Mouse (Mus musculus) cerebellum, postnatal 4 days (tissue): ENCODE results near the gene Slc36a4.

Source experiments
- DNase-seq, 2 experiments: peaks; one replicate each; pipeline ENCODE4 v3.0.0; 2022; ENCODE audit warnings: low spot score in 2 of 2, mixed read lengths in 1 of 2

The Slc36a4 gene

DNA sequence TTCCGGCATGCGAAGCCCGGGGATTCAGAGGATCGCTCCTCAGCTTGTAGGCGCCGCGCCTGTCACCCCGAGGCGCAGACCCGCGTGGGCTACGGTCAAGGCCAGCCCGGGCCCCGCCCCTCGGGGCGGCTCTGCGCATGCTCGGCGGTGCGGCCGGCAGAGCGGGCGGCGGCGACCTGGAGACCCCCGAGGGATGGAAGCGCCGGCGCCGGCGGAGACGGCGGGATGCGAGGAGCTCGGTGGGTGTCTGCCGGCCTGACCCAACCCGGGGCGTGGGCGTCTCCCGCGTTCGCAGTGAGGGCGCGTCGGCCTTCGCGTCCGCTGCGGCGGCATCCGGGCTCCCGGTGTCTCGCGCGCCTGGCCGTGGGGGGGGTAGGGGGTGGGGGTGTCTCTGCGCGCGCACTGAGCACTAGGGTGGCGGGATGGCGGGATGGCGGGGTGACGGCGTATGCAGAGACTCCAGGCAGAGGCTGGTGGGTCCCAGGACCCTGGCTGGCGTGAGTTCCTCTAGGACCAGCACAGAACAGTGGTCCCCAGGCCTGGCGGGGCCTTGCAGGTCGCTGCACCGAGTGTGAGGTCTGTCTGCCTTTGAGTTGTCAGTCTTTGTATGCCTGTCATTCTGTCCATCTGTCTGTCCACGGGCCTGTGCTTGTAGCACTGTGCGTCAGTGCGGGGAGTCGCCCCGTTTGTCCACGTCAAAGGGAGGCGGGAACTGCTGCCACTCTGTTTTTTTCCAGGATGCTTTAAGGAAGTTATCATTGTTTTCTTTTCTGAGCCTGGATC lies at the start of gene Slc36a4:
Slc36a4 (plus strand) TSS at position 140 of the 783 bp plus-strand sequence.
- peak; percentile 47 to 80 for DNase-seq

- no peak for DNase-seq
Measured at GRCm38 (mm10) chr9:15664606-15665005, 44.9 kb upstream of the Slc36a4 start.

DNA sequence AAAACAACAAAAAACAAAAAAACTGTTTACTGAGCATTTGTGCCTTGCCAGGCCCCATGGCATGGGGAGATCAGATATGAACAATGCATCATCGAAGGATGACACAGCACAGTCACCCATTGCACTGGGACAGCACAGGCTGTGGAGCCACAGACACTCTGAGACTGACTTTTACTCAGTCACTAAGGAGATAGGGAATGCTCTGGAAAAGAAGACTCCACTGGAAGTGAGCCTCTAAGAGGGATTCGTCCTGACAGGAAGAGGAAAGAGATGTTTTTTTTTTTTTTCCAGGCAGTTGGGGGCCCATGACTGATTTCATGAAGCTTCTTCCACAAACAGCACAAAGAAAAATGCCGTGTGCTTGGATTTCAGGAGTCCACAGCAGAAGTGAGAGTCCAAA lies 40.1 kb upstream of the Slc36a4 start:
- no peak for DNase-seq

GRCm38 (mm10) chr9:15670002-15670527 lies 39.5 kb upstream of the Slc36a4 start:
- no peak for DNase-seq

- DNase-seq = no peak
Measured at GRCm38 (mm10) chr9:15672251-15672650, 37.3 kb upstream of the Slc36a4 start.

GRCm38 (mm10) chr9:15681855-15682466 lies 27.6 kb upstream of the Slc36a4 start:
- peak; percentile 36 to 69 for DNase-seq

GRCm38 (mm10) chr9:15685215-15685614 lies 24.3 kb upstream of the Slc36a4 start:
- peak; percentile 61 to 81 for DNase-seq

- no peak for DNase-seq
Measured at GRCm38 (mm10) chr9:15687358-15687757, 22.2 kb upstream of the Slc36a4 start.

GRCm38 (mm10) chr9:15693847-15694246 lies 15.7 kb upstream of the Slc36a4 start:
- DNase-seq = no peak

GRCm38 (mm10) chr9:15694989-15695388 lies 14.5 kb upstream of the Slc36a4 start:
- DNase-seq = no peak

- no peak for DNase-seq
Measured at GRCm38 (mm10) chr9:15705706-15706105, 3.8 kb upstream of the Slc36a4 start.

DNA sequence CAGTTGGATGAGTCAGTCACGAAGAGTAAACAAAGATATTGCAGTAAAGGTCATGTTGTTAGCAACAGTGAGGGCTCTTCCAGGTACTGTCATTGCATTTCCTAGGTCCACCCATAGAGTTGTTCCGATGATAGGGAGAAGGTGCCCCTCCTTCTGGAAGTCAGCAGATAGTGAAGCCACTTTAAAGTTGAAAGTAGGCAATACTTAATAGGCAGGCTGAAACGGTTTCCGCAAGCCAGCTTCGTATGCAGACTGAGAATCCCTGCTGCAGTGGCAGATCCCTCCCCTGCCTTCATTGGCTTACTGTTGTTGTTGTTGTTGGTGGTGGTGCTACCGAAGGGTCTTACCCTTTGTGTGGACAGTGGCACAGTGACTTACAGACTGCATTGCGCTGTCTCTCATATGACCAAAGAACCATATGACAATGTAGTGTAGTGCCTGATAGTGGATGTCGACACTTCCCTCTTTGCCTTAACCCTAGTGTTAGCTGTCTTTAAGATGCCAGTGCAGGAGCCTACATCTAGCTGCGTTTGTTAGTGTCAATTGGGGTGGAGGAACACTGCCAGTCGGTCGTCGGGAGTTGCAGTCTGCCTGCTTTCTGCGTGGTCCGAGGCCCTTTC lies 449 bp upstream of the Slc36a4 start:
- no peak for DNase-seq

GRCm38 (mm10) chr9:15710821-15711565 lies 1.5 kb downstream of the Slc36a4 start:
- DNase-seq = no peak

- no peak for DNase-seq
Measured at GRCm38 (mm10) chr9:15711676-15712075, 2.1 kb downstream of the Slc36a4 start.

- DNase-seq = no peak
Measured at GRCm38 (mm10) chr9:15714792-15715191, 5.3 kb downstream of the Slc36a4 start.

DNA sequence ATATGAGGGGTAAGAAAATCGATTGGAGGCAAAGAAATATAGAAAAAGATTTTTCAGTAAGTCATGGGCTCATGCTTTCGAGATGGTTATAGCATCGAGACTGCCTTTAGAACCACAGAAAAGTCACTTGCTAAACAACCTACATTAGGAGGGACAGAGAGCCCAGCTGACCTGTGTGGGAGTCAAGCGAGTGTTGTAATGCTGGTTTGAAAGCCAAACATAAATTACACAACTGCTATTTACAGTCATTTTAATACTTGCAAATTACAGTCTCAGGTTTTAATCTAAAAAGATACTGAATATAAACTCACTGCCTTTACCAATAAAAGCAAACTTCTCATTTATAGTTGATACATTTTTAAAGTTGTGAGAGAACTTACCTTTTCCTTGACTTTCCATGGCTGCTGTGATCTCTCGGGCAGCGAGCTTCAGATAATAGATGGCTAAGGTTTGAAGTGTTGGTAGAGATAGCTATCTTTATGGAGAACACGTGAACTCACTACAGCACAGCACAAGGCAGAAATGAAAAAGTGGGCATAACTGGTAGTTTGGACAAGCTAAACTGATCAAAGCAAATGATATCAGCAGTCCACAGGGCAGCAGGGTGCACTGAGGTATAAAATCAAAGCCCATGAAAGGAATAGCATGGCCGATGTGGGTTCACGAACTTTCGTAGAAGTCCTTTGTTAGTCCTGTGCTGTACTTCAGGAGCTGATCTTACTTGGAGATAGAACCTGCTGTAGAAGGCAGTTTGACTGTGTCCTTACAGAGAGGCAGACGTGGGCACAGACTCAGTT lies 5.9 kb downstream of the Slc36a4 start:
- DNase-seq = no peak

GRCm38 (mm10) chr9:15717363-15717762 lies 7.8 kb downstream of the Slc36a4 start:
- no peak for DNase-seq

GRCm38 (mm10) chr9:15718295-15718694 lies 8.8 kb downstream of the Slc36a4 start:
- DNase-seq = no peak

- DNase-seq = no peak
Measured at GRCm38 (mm10) chr9:15719594-15719993, 10.1 kb downstream of the Slc36a4 start.

GRCm38 (mm10) chr9:15720556-15720955 lies 11.0 kb downstream of the Slc36a4 start:
- DNase-seq = no peak

- no peak for DNase-seq
Measured at GRCm38 (mm10) chr9:15721226-15721833, 11.8 kb downstream of the Slc36a4 start.
